Mouse (Mus musculus) hematopoietic stem cell, adult 5-6 weeks (primary cell): ENCODE results near the gene Zswim4. TPM values are rescaled to one million over a fixed set of nuclear protein-coding genes. Genes with fewer than 3 reads are reported as not detected.

Experiments used
- ATAC-seq, 2 experiments: fragments of 125-278 bp in 1 of 2; replicated peaks in 1 of 2; 2 replicates each; pipeline ENCODE4 v1.8.0; 2016 to 2017; ENCODE audit warnings: inconsistent platforms in 2 of 2, mild to moderate bottlenecking in 2 of 2, moderate number of reproducible peaks in 2 of 2, low read depth in 1 of 2, moderate TSS enrichment in 1 of 2; ENCODE audit not compliant: low FRiP score in 2 of 2, poor library complexity in 2 of 2, severe bottlenecking in 2 of 2, insufficient read depth in 1 of 2, low TSS enrichment in 1 of 2
- total RNA-seq: library from RNA; stranded (forward); fragments of 172-1452, 232-1000 nt; gene quantifications from 2 replicates; pipeline ENCODE4 v1.2.3, GENCODE M21; 2017

Gene Zswim4
- total RNA-seq, 1 experiment from 2014 or later = 6.8 TPM

DNA sequence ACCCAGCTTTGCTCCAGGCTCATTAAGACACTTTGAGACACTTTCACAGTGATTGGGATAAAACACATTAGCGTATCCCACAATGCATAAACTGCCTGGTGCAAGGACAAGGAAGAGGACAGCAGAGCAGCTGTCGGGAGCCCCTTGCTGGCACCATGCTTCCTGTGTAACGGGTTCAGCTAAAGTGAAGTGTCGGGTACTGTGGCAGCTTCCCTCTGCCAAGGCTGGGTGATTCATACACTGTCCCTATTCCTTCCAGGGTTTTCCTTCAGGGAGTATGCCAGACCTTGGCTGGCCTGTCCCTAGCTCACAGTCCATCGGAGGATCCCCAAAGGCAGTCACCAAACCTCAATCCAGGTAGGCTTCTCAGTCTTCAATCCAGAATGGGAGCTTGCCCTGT lies 66.8 kb downstream of the Zswim4 start:
- ATAC-seq = no peak

DNA sequence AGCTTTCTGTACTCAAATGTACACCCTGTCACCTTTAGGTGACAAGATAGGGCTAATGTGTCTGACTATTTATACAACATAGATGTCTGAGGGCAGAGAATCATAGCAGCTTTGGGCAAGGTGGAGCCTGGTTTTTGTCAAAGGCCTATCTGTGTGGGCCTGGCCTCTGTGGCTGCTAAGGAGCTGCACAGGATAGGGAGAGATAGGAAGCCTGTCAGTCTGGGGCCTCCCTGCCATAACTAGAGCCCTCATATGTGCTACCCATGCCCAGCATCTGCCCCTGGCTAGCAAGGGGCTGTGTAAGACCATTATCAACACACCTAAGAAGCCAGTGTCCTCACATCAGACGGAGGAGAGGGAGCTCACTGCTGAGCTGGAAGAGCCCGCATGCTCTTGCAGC lies 69.2 kb downstream of the Zswim4 start:
- ATAC-seq = no peak

Other genes with a start within 250 kb of the Zswim4 start
- 52.8 and 53.4 TPM in 2 replicates for gene Samd1, start 239.4 kb downstream of the Zswim4 start, total RNA-seq
- gene 1700067K01Rik, start 235.6 kb downstream of the Zswim4 start, total RNA-seq = 0.31 and 1.1 TPM in 2 replicates
- not detected in 2 replicates for gene 2210011C24Rik, start 224.9 kb downstream of the Zswim4 start, total RNA-seq
- gene Palm3, start 215.6 kb downstream of the Zswim4 start, total RNA-seq = 0.31 TPM in 1 of 2 replicates, not detected in the other
- gene Il27ra, start 194.5 kb downstream of the Zswim4 start, total RNA-seq = 14.8 and 19.4 TPM in 2 replicates
- gene Rln3, start 192.1 kb downstream of the Zswim4 start, total RNA-seq = not detected in 2 replicates
- gene Gm10643, start 171.9 kb downstream of the Zswim4 start, total RNA-seq = 2.5 and 3.6 TPM in 2 replicates
- gene Rfx1, start 170.2 kb downstream of the Zswim4 start, total RNA-seq = 2.3 and 5.3 TPM in 2 replicates
- gene Dcaf15, start 132.3 kb downstream of the Zswim4 start, total RNA-seq = 21.0 and 23.1 TPM in 2 replicates
- gene Podnl1, start 111.1 kb downstream of the Zswim4 start, total RNA-seq = 1.4 and 2.7 TPM in 2 replicates
- 5.8 and 7.0 TPM in 2 replicates for gene Cc2d1a, start 89.1 kb downstream of the Zswim4 start, total RNA-seq
- gene 4930432K21Rik, start 89.0 kb downstream of the Zswim4 start, total RNA-seq = 2.7 and 3.8 TPM in 2 replicates
- not detected in 2 replicates for gene Nanos3, start 51.8 kb downstream of the Zswim4 start, total RNA-seq
- gene D8Ertd738e, start 12.7 kb upstream of the Zswim4 start, total RNA-seq = 68.7 and 88.1 TPM in 2 replicates
- gene Mri1, start 20.3 kb upstream of the Zswim4 start, total RNA-seq = 12.5 and 16.5 TPM in 2 replicates
- 6.6 and 17.1 TPM in 2 replicates for gene Ccdc130, start 33.3 kb upstream of the Zswim4 start, total RNA-seq
- gene Cacna1a, start 151.4 kb upstream of the Zswim4 start, total RNA-seq = 9.8 and 13.2 TPM in 2 replicates